Mouse (Mus musculus) E14TG2a.4 (cell line): ENCODE data around the gene Gucd1.

Experiments used
- CTCF ChIP-seq: conservative IDR thresholded peaks from 2 replicates; pipeline ENCODE4 v1.5.1; 2014; ENCODE audit warnings: low read length
- POU5F1 ChIP-seq: IDR thresholded peaks from 2 replicates; pipeline ENCODE4 v1.6.1; 2014; ENCODE audit warnings: low read length, borderline replicate concordance

DNA sequence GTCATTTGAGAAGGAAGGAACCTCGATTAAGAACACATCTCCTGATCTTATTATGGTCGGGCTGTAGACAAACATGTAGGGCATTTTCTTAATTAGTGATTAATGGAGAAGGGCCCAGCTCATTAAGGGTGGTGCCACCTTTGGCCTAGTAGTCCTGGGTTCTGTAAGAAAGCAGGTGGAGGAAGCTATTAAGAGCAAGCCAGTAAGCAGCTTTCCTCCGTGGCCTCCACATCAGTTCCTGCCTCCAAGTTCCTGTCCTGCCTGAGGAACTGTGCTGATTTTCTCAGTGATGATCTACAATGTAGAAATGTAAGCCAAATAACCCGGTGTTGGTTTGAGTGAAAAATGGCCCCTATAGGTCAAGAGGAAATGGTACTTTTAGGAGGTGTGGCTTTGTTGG lies 59.4 kb downstream of the Gucd1 start:
- no peak for TF ChIP-seq CTCF
- TF ChIP-seq POU5F1, result no peak
